Mouse (Mus musculus) neural tube, embryonic 15.5 days (tissue): Measurements from ENCODE around the gene Gabbr2. TPM values are rescaled to one million over a fixed set of nuclear protein-coding genes. Genes with fewer than 3 reads are reported as not detected.

Source experiments
- ATAC-seq: fragments of 200-750 bp; cut with Nextera tagmentation; 2 replicates; pipeline ENCODE4 v1.8.0; 2017; ENCODE audit warnings: mild to moderate bottlenecking, moderate TSS enrichment, moderate library complexity; ENCODE audit not compliant: low FRiP score
- H3K27ac ChIP-seq: fragments of 300-500 bp; sonication (generic); replicated peaks from 2 replicates; pipeline ENCODE4 v1.5.1; 2015; ENCODE audit warnings: mild to moderate bottlenecking, inconsistent platforms
- H3K27me3 ChIP-seq: fragments of 300-500 bp; sonication (generic); replicated peaks from 2 replicates; pipeline ENCODE4 v1.6.1; 2015; ENCODE audit warnings: inconsistent platforms
- H3K36me3 ChIP-seq: fragments of 300-500 bp; sonication (generic); 2 replicates; pipeline ENCODE4 v1.6.1; 2015; ENCODE audit warnings: inconsistent platforms
- H3K4me1 ChIP-seq: fragments of 300-500 bp; sonication (generic); 2 replicates; pipeline ENCODE4 v1.6.1; 2015; ENCODE audit warnings: inconsistent platforms
- H3K4me2 ChIP-seq: fragments of 300-500 bp; sonication (generic); 2 replicates; pipeline ENCODE4 v1.6.1; 2015; ENCODE audit warnings: inconsistent platforms, mild to moderate bottlenecking, moderate library complexity
- H3K4me3 ChIP-seq: fragments of 300-500 bp; sonication (generic); replicated peaks from 2 replicates; pipeline ENCODE4 v1.5.1; 2015; ENCODE audit warnings: mild to moderate bottlenecking, inconsistent platforms
- H3K9ac ChIP-seq: fragments of 300-500 bp; sonication (generic); replicated peaks from 2 replicates; pipeline ENCODE4 v1.6.1; 2015; ENCODE audit warnings: mild to moderate bottlenecking, inconsistent platforms
- H3K9me3 ChIP-seq: fragments of 300-500 bp; sonication (generic); replicated peaks from 2 replicates; pipeline ENCODE4 v1.6.1; 2016; ENCODE audit warnings: inconsistent platforms
- WGBS: fragments of 180-500 bp; shearing (Covaris S2); methylation state at CpG from one replicate; pipeline ENCODE4 v1.1.7; 2015; ENCODE audit warnings: mixed read lengths; 5-methylcytosine and 5-hydroxymethylcytosine counted together
- polyA plus RNA-seq: library from polyadenylated mRNA; unstranded; fragments of >200 nt; fragmentation: Nextera tagmentation; extraction: Ambion mirVana; gene quantifications from 2 replicates; pipeline ENCODE4 v1.2.1, GENCODE M21; 2015

Gene Gabbr2
- polyA plus RNA-seq, 1 experiment from 2014 or later: 12.5 TPM

DNA sequence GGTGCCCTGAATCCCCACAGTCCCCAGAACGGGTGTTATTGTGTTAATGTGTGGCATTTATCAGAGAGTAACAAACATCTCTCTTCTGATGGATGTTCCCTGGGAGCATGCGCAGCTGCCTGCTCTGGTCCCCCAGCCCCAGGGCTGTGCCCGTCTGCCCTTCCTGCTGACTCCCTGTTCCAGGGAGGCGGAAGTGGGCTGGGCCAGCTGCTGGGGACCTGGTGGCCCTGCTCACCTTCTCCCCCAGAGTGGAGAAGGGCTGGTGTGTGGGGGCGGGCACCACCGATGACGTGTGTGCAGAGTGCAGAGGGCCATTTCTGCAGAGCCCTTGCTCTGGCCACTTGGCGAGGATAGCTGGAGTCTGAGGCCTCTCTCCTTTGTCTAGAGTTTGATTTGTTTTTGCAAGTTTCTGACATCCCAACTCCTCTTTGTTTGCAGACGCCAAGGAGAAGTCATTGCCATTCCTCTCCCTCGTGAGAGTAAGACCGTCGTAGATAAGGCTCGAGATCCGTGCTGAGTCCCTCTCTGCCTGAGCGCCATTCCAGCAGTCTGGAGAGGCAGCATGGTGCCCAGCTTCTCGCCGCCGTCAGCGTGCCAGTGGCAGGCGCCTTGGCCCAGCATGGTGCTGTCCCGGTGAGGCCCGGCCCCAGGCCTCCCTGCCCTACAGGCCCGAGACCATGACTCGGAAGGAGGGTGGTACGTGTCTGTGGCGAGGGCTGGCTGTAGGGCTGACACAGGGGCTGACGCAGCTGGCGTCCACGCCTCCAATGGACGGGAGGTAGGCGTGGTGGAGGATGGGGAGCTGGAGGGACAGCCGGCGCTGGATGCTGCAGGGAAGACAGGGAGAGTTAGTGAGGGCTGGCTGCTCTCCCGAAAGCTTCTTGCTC, 327.3 kb downstream of the Gabbr2 start:
- peak; percentile 39 for ATAC-seq
- H3K9me3 ChIP-seq: no peaks in the 10 kb centered on the region
- H3K27ac ChIP-seq: peak overlapping the region; percentile 28; the same call in 1 of the 2 replicates
- 6% methylated on average over 34 of the region's 34 CpGs for WGBS
- no peak overlapping the region; the same call in 1 of the 2 replicates for H3K9ac ChIP-seq
- H3K4me3 ChIP-seq: peak overlapping the region; percentile 23
- no peaks in the 10 kb centered on the region for H3K27me3 ChIP-seq
- peaks cover 13% of the 10 kb centered on the region; the same call in 1 of the 2 replicates for H3K36me3 ChIP-seq
- peaks cover 16% of the 10 kb centered on the region for H3K4me1 ChIP-seq
- peak overlapping the region; percentile 56 for H3K4me2 ChIP-seq

DNA sequence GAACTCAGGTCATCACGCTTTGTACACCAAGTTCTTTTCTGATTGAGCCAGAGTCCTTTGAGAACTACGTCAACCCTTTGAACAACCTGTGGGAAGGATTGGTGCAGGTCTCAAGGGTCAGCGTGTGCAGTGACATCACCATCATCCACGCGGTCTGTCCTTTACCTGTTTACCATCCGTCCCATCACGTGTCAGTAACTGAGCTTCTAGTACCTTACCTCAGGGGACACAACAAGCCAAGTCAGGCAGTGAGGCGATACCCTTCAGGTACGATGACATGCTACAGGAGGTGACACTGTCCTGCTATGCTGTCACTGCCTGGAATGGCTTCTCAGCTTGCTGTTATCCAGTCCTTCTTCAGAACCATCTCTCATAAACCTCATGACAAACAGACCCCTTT, 330.2 kb downstream of the Gabbr2 start:
- Histone ChIP-seq H3K9me3 (no peaks in the 10 kb centered on the region), H3K4me2 (no peak overlapping the region), H3K9ac (no peak overlapping the region), H3K27me3 (no peaks in the 10 kb centered on the region), H3K27ac (no peak overlapping the region), H3K36me3 (peaks cover 5% of the 10 kb centered on the region; the same call in 1 of the 2 replicates), H3K4me1 (peaks cover 16% of the 10 kb centered on the region), H3K4me3 (no peak overlapping the region)
- 80% methylated on average over 9 of the region's 9 CpGs for WGBS
- ATAC-seq: no peak

DNA sequence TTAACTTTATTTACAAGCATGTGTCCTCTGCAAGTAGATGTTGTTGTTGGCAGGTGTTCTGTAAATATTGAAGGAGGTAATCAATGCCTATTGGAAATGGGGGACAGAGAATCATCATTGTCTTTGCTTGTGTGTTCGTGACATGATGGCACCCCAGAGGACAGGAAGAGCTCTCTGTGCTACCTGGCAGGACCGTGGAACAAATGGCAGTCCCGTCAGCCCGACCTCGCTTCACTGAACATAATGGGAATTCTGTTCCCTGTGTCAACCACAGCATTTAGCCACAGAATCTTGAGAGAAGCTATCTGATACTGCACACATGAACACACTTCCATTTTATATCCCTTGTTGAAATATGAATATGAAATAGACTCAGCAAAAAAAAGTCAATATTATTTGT, 332.7 kb downstream of the Gabbr2 start:
- Histone ChIP-seq H3K36me3 (peaks cover 5% of the 10 kb centered on the region; the same call in 1 of the 2 replicates), H3K4me1 (peaks cover 4% of the 10 kb centered on the region), H3K9me3 (no peaks in the 10 kb centered on the region), H3K9ac (no peak overlapping the region), H3K27ac (no peak overlapping the region), H3K27me3 (no peaks in the 10 kb centered on the region), H3K4me2 (no peak overlapping the region), H3K4me3 (no peak overlapping the region)
- no peak for ATAC-seq
- WGBS: 44% methylated on average over 5 of the region's 5 CpGs

DNA sequence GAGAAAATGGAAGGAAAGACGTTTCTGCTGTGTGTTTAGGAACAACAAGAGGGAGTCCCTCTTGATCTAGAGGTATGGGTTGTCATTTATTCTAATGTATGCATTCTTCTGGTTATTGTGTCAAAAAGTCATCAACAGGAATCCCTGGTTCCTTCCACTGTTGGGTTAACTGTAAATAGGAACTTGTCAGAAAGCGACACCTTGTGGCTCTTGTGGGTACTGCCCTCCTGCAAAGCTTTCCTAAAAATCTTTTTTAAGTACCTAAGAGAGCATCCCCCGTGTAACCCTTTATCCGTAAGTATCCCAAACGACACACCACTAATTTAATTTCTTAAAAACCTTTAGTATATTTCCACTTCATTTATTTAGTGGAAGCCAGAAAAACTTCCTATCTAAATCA, 334.6 kb downstream of the Gabbr2 start:
- Histone ChIP-seq H3K4me3 (no peak overlapping the region), H3K4me1 (no peaks in the 10 kb centered on the region), H3K27me3 (peaks cover 11% of the 10 kb centered on the region), H3K27ac (no peak overlapping the region), H3K9me3 (no peaks in the 10 kb centered on the region), H3K36me3 (no peaks in the 10 kb centered on the region), H3K9ac (no peak overlapping the region), H3K4me2 (no peak overlapping the region)
- 9% methylated on average over 5 of the region's 5 CpGs for WGBS
- no peak for ATAC-seq

DNA sequence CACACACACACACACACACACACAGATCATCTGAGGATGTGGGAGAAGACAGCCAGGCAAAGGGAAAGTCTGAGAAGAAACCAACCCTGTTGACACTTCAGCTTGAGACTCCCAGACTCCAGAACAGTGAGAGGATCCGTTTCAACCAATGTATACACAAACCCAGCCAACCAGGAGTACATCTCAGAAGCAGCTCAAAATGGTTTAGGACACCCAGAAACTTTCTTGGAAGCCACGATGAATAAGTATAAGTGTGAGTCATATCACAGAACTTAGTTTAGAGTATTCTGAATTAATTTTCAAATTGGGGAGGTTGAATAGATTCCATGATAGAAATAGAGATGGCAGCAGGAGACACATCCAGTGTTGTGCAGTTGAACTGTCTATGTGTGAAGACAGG, 335.7 kb downstream of the Gabbr2 start:
- ATAC-seq: no peak

DNA sequence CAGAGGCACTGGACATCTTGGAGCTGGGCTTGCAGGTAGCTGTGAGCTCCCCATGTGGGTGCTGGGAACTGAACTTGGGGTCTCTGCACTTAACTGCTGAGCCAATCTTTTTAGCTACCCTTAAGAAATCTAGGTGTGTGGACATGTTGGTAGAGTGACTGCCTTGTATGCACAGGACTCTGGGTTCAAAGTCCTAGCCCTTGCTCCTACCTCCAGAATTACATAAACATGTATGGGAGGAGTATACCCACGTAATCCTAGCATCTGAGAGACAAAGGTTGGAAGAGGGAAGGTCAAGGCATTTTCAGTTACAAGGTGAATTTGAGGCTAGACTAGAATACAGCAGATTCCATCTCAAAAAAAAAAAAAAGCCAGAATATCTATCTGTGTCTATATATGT, 336.4 kb downstream of the Gabbr2 start:
- WGBS: 57% methylated on average over 1 of the region's 1 CpGs
- Histone ChIP-seq H3K4me3 (no peak overlapping the region), H3K27ac (no peak overlapping the region), H3K9ac (no peak overlapping the region), H3K36me3 (no peaks in the 10 kb centered on the region), H3K4me2 (no peak overlapping the region), H3K9me3 (no peaks in the 10 kb centered on the region), H3K27me3 (peaks cover 19% of the 10 kb centered on the region), H3K4me1 (peaks cover 6% of the 10 kb centered on the region)
- no peak for ATAC-seq

More for the DNA sequence above, 335.7 kb downstream of the Gabbr2 start:
- peaks cover 19% of the 10 kb centered on the region for H3K27me3 ChIP-seq
- 78% methylated on average over 2 of the region's 2 CpGs for WGBS
- H3K4me2 ChIP-seq: no peak overlapping the region
- H3K4me3 ChIP-seq: no peak overlapping the region
- H3K36me3 ChIP-seq: no peaks in the 10 kb centered on the region
- H3K9me3 ChIP-seq: no peaks in the 10 kb centered on the region
- peaks cover under 1% of the 10 kb centered on the region for H3K4me1 ChIP-seq
- H3K27ac ChIP-seq: no peak overlapping the region
- no peak overlapping the region for H3K9ac ChIP-seq

DNA sequence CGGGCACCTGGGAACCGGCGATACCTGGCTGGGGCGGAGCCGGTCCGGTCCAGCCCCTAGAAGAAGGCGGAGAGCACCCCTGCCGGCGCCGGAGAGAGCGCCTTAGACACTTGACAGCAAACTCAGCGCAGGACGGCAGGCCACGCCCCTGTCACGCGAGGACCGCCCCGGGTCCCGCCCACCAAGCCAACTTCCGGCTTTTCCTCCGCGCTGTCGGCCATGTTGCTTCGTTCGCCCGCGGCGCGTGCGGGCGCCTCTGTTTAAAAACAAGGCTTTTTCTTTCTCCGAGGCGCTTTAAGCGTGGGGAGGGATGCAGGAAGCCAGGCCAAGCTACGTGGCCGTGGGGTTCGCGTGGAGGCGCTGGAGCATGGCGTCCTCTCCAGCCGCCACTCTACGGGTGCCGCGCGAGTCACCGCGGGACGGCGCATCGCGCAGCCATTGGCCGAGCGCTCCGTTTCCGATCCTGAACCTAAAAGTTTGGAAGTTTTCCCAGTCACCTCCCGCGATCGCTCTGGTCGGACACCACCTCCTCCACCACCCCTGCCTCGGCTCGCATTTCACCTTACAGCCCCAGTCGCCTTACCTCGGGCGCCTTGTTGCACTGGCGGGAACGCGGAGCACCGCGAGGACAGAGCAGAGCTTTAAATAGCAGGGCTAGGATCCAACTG, 341.5 kb downstream of the Gabbr2 start, which contains the start of gene Tbc1d2:
Gene Tbc1d2 (minus strand): TSS at position 124 of the 668 bp plus-strand sequence.
- Histone ChIP-seq H3K9ac (peak within 1 kb of the TSS; percentile 62), H3K27me3 (peaks cover 39% of the 10 kb centered on the region), H3K27ac (peak within 1 kb of the TSS; percentile 81), H3K4me2 (peak within 1 kb of the TSS; percentile 91), H3K36me3 (no peaks in the 10 kb centered on the region), H3K4me1 (peaks cover 17% of the 10 kb centered on the region), H3K4me3 (peak within 1 kb of the TSS; percentile 82), H3K9me3 (no peaks in the 10 kb centered on the region)
- under 1% methylated on average over 67 of the region's 69 CpGs for WGBS
- peak; percentile 97 for ATAC-seq

DNA sequence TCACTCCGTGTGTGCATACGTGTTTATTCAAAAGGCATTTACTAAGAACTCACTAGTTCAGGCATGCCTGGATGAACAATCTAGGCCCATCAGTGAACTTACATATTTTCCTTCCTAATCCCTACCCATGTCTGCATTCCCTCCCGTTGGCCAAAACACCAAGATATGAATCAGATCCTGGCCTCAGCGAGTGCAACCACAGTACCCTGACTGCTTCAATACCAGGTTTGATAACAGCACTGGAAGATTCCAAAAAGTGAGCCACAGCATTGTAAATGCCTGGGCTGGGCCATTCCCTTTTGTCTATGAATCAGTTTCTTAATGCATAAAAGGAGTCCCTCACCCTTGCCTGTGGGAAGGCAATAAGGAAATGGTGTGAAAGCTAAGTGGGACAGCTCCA, 342.5 kb downstream of the Gabbr2 start:
- H3K4me1 ChIP-seq: peaks cover 17% of the 10 kb centered on the region
- no peak overlapping the region for H3K27ac ChIP-seq
- H3K27me3 ChIP-seq: peaks cover 39% of the 10 kb centered on the region
- no peaks in the 10 kb centered on the region for H3K36me3 ChIP-seq
- H3K9me3 ChIP-seq: no peaks in the 10 kb centered on the region
- 64% methylated on average over 4 of the region's 4 CpGs for WGBS
- H3K9ac ChIP-seq: peak overlapping the region; percentile 62
- H3K4me2 ChIP-seq: peak overlapping the region; percentile 91
- ATAC-seq: no peak
- H3K4me3 ChIP-seq: peak overlapping the region; percentile 82

DNA sequence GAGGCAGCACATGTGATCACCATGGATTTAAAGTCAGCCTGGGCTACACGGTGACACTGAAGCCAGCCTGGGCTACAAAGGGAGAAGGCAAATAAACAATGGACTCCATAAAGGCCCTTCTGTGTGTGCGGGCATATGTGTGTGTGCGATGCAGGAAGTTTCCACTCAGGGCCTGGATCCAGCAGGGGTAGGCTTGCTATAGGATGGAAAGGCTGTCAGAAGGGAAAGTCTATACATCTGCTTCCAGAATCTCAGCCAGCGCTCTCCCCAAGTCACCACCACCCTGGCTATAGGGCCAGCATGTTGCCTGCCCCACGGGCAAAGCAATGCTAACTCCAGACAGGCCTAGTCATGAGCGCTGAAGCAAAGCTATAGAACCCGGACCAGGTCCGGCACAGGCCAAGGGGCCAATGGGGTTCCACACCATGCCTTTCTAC, 348.0 kb downstream of the Gabbr2 start:
- H3K9me3 ChIP-seq: no peaks in the 10 kb centered on the region
- H3K36me3 ChIP-seq: no peaks in the 10 kb centered on the region
- H3K4me2 ChIP-seq: no peak overlapping the region
- no peak overlapping the region for H3K27ac ChIP-seq
- no peaks in the 10 kb centered on the region for H3K4me1 ChIP-seq
- peaks cover 12% of the 10 kb centered on the region for H3K27me3 ChIP-seq
- no peak overlapping the region for H3K4me3 ChIP-seq
- WGBS: 88% methylated on average over 8 of the region's 8 CpGs
- no peak for ATAC-seq
- H3K9ac ChIP-seq: no peak overlapping the region

DNA sequence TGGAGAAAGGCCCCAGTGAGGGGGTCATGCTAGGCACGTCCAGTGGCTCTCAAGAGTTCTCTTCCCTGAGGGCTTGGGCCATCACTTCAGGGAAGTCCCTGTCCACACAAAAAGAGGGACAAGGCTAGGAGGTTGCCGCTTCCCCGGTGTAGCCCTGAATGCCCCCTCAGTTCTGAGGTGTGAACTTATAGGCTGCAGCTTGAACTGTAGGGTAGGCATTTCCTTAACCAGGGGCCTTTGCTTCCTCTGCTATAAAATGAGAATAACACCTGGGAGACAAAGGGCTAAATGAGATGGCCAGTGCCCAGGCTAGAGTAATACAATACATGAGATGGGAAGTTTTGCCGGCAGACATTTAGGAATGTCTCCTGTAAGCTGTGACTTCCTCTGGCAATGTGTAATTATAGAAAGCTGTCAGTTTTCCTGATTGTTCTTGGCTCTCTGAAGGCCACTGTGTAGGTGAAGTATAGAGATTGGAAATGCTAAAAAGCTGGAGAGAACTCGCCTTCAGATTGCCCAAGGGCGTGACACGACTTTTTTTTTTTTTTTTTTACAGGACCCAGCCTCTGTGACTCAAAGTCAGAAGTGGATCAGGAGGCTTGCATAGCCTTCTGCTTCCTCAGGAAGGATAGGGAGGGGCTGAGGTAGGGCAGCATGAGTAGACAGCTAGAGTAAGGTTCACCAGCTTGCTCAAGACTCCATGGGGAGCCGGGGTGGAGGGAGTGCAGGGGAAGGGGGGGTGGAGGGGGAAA, 348.6 kb downstream of the Gabbr2 start:
- peaks cover 6% of the 10 kb centered on the region; the same call in 1 of the 2 replicates for H3K27me3 ChIP-seq
- no peak overlapping the region for H3K4me3 ChIP-seq
- H3K27ac ChIP-seq: 0 out of 2 replicates have a peak overlapping the region, but pooled peaks have one; percentile 41
- H3K9ac ChIP-seq: no peak overlapping the region
- no peaks in the 10 kb centered on the region for H3K4me1 ChIP-seq
- no peak overlapping the region for H3K4me2 ChIP-seq
- ATAC-seq: no peak
- 75% methylated on average over 8 of the region's 8 CpGs for WGBS
- no peaks in the 10 kb centered on the region for H3K36me3 ChIP-seq
- H3K9me3 ChIP-seq: no peaks in the 10 kb centered on the region

DNA sequence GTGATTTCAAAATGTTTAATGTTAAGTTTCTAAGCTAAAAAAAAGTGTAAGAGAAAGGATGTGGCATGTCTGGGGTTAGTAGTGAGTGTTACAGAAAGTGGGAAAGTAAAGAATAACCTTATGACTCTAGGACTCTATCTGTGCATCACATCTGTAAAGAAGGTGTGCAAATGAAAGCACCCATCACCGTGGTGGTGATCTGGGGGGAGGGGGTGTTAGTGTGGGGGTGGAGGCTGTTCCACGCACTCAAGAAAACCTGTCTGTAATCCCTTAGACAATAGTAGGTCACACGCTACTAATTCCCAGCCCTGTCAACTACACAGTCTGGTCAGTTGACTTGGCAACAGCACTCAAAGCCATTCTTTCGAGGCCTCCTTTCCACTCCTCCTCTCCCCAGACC, 350.4 kb downstream of the Gabbr2 start:
- H3K36me3 ChIP-seq: no peaks in the 10 kb centered on the region
- H3K9ac ChIP-seq: no peak overlapping the region
- 60% methylated on average over 4 of the region's 4 CpGs for WGBS
- H3K4me2 ChIP-seq: no peak overlapping the region
- no peak overlapping the region for H3K4me3 ChIP-seq
- H3K27ac ChIP-seq: no peak overlapping the region
- no peaks in the 10 kb centered on the region for H3K27me3 ChIP-seq
- no peak for ATAC-seq
- H3K4me1 ChIP-seq: no peaks in the 10 kb centered on the region
- no peaks in the 10 kb centered on the region for H3K9me3 ChIP-seq
